Mouse (Mus musculus) kidney, adult 2 months (tissue): Measurements from ENCODE around the gene Nlk. TPM values are rescaled to one million over a fixed set of nuclear protein-coding genes. Genes with fewer than 3 reads are reported as not detected.

Experiments
- DNase-seq: peaks from one replicate; pipeline ENCODE4 v3.0.0; 2021
- H3K27ac ChIP-seq: fragments of 200-500 bp; 2 replicates; pipeline ENCODE4 v1.5.1; 2012; ENCODE audit warnings: low read depth, low read length, control low read depth, inconsistent platforms; ENCODE audit not compliant: insufficient read depth
- H3K27me3 ChIP-seq: fragments of 200-500 bp; replicated peaks from 2 replicates; pipeline ENCODE4 v1.6.1; 2012; ENCODE audit warnings: mild to moderate bottlenecking, moderate library complexity, low read length, inconsistent platforms; ENCODE audit not compliant: control insufficient read depth, insufficient read depth
- H3K36me3 ChIP-seq: fragments of 200-500 bp; 2 replicates; pipeline ENCODE4 v1.6.1; 2012; ENCODE audit warnings: mild to moderate bottlenecking, moderate library complexity, low read length, inconsistent platforms; ENCODE audit not compliant: control insufficient read depth, insufficient read depth
- H3K4me1 ChIP-seq: fragments of 200-500 bp; 2 replicates; pipeline ENCODE4 v1.6.1; 2011; ENCODE audit warnings: low read length; ENCODE audit not compliant: control insufficient read depth, insufficient read depth
- H3K4me3 ChIP-seq: fragments of 200-500 bp; 2 replicates; pipeline ENCODE4 v1.5.1; 2011; ENCODE audit warnings: mild to moderate bottlenecking, low read depth, low read length, control low read depth; ENCODE audit not compliant: insufficient read depth
- CTCF ChIP-seq: fragments of 200-500 bp; conservative IDR thresholded peaks from 2 replicates; pipeline ENCODE4 v1.5.1; 2011; ENCODE audit warnings: low read depth, mild to moderate bottlenecking, control low read depth, low read length, moderate library complexity, mixed read lengths; ENCODE audit not compliant: insufficient read depth, insufficient read length
- POLR2A ChIP-seq: fragments of 200-500 bp; IDR thresholded peaks from one replicate; pipeline ENCODE4 v1.6.1; 2011; ENCODE audit warnings: low read depth, low read length, control low read depth
- WGBS: fragments of 180-500 bp; shearing (Covaris S2); methylation state at CpG from one replicate; pipeline ENCODE4 v1.1.7; 2018; 5-methylcytosine and 5-hydroxymethylcytosine counted together
- polyA plus RNA-seq: library from polyadenylated mRNA; depleted of rRNA; stranded (reverse); fragments of >200 nt; gene quantifications from 2 replicates; pipeline ENCODE4 v1.2.3, GENCODE M21; 2012

The Nlk gene
- polyA plus RNA-seq, 1 experiment = 11.7 TPM

GRCm38 (mm10) chr11:78621926-78622325, 75.2 kb downstream of the Nlk start:
- Histone ChIP-seq H3K36me3 (no peaks in the 10 kb centered on the region), H3K4me3 (no peak overlapping the region), H3K27me3 (no peaks in the 10 kb centered on the region), H3K4me1 (no peaks in the 10 kb centered on the region), H3K27ac (no peak overlapping the region)
- TF ChIP-seq CTCF (no peak), POLR2A (no peak)
- no peak for DNase-seq

GRCm38 (mm10) chr11:78620179-78620578, 77.0 kb downstream of the Nlk start:
- DNase-seq = no peak
- TF ChIP-seq POLR2A (no peak), CTCF (no peak)
- WGBS = 83% methylated on average over 3 of the region's 3 CpGs
- Histone ChIP-seq H3K27ac (no peak overlapping the region), H3K36me3 (no peaks in the 10 kb centered on the region), H3K4me1 (no peaks in the 10 kb centered on the region), H3K27me3 (no peaks in the 10 kb centered on the region), H3K4me3 (no peak overlapping the region)

DNA sequence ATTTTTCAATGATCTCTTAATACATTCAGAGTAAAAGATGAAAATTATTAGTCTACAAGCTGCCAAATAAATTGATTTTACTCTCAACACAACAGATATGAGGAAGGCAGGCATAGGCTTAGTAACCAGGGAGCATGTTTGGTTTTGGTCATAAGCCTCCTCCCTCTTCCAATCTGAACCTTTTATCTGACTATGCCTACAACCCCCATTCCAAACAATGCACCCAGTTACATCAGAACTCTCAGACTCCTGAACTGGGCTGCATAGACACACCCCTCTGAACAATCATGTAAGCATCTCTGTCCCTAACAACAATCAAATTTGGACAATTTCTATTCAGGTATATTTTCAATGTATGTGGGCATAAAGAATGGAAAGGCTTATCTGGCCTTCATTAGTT, 85.9 kb downstream of the Nlk start:
- no peak for TF ChIP-seq CTCF
- TF ChIP-seq POLR2A = no peak
- Histone ChIP-seq H3K4me3 (no peak overlapping the region), H3K27ac (no peak overlapping the region), H3K36me3 (no peaks in the 10 kb centered on the region), H3K27me3 (no peaks in the 10 kb centered on the region), H3K4me1 (no peaks in the 10 kb centered on the region)
- DNase-seq = no peak

DNA sequence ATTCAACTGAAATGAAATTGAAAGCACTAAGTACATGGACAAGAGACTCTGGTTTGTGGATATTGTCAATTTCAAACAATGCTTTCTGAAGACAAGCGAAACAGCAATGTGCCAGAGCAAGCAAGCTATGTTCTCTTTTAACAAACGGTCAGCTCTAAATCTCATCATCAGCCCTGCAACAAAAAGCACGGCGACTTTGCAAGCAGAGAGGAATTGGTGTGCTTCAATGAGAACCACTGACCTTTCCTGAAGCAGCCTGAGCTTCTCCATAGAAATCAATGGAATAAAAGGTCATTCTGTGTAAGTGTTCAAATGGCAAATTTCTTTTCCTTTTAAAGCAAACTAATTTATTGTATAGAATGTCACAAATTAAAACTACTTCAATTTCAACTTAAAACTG, 87.5 kb downstream of the Nlk start:
- Histone ChIP-seq H3K36me3 (no peaks in the 10 kb centered on the region), H3K4me1 (no peaks in the 10 kb centered on the region), H3K4me3 (no peak overlapping the region), H3K27me3 (no peaks in the 10 kb centered on the region), H3K27ac (no peak overlapping the region)
- no peak for DNase-seq
- WGBS = 79% methylated on average over 4 of the region's 4 CpGs
- TF ChIP-seq POLR2A = no peak
- TF ChIP-seq CTCF = no peak

DNA sequence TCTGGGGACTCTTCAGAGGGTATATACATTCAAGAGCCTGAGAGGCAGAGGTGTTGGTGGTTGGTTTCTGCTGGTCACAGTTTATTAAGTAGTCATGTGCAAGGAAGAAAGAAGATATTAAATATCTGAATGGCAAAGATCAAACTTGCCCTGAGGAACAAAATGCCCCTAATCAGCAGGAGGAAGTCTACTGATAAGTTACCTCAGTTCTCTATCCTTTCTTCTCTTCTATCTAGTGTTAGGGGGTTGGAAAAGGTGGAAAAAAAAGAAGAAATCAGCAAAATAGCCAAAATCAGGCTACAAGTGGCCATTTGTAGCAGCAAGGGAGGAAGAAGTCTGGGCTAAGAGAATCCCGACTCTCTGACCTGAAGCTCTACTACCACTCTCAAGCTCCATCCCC, 92.3 kb downstream of the Nlk start:
- 96% methylated on average over 1 of the region's 1 CpGs for WGBS

DNA sequence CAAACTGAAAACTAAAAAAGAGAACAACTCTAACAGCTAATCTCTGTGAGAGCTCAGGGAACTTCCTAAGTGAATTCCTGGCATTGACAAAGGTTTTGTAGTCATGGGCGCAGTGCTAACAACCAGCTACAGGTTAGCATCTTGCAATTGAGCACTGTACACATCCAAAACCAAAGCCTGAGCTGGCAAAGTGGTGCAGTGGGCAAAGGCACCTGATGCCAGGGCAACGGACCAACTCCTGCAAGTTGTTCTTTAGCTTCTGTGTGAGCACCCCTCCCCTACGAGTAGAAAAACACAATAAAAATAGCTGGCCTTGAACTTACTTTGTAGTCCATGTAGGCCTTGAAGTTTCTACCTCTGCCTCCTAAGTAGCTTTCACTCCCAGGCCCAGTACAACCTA, 94.4 kb downstream of the Nlk start:
- H3K36me3 ChIP-seq = no peaks in the 10 kb centered on the region
- peaks cover 4% of the 10 kb centered on the region; the same call in 1 of the 2 replicates for H3K4me1 ChIP-seq
- H3K27ac ChIP-seq = no peak overlapping the region
- DNase-seq = no peak
- 71% methylated on average over 3 of the region's 3 CpGs for WGBS
- H3K27me3 ChIP-seq = no peaks in the 10 kb centered on the region
- H3K4me3 ChIP-seq = no peak overlapping the region
- TF ChIP-seq CTCF (no peak), POLR2A (no peak)

More for the DNA sequence above, 92.3 kb downstream of the Nlk start:
- TF ChIP-seq CTCF (no peak), POLR2A (no peak)
- no peak for DNase-seq
- no peak overlapping the region for H3K27ac ChIP-seq
- H3K36me3 ChIP-seq = no peaks in the 10 kb centered on the region
- H3K27me3 ChIP-seq = no peaks in the 10 kb centered on the region
- H3K4me3 ChIP-seq = no peak overlapping the region
- peaks cover 4% of the 10 kb centered on the region; the same call in 1 of the 2 replicates for H3K4me1 ChIP-seq

DNA sequence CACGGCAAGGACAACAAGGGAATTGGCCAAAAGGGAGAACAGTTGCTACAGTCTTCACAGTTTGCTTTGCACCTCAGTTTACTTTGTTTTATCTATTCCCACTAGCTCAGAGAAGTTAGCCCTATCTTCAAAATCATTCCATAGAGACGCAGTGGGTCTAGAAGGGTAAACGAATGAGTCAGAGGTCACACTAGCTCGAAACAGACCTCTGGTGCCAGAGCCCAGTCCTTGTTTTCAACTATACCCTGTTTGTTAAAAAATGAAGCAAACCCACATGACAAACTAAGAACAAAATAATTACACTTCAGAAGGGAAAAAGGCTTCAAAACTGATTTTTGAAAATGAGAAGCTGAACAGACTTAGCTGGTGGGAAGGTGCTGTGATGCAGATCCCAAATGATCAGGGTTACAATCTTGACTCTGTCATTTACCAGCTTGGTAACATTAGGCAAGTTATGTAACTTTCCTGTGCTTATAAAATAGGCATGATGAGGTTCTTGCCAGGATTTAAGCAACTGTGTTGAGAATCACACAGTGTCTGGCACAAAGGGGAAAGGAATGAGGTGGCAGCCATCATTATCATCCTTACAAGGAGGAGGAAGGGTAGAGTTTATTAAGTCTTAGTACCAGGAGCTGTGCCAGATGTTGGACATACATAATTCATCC, 96.1 kb downstream of the Nlk start:
- TF ChIP-seq POLR2A (no peak), CTCF (no peak)
- no peak overlapping the region for H3K4me3 ChIP-seq
- H3K27ac ChIP-seq = peak overlapping the region; percentile 56
- peaks cover 4% of the 10 kb centered on the region; the same call in 1 of the 2 replicates for H3K4me1 ChIP-seq
- H3K27me3 ChIP-seq = no peaks in the 10 kb centered on the region
- 70% methylated on average over 4 of the region's 4 CpGs for WGBS
- DNase-seq = no peak
- no peaks in the 10 kb centered on the region for H3K36me3 ChIP-seq

GRCm38 (mm10) chr11:78600496-78600895, 96.7 kb downstream of the Nlk start:
- no peak for TF ChIP-seq CTCF
- no peak for TF ChIP-seq POLR2A
- 65% methylated on average over 3 of the region's 3 CpGs for WGBS
- DNase-seq = no peak

More at GRCm38 (mm10) chr11:78600496-78600895, 96.7 kb downstream of the Nlk start:
- Histone ChIP-seq H3K27ac (peak overlapping the region; percentile 2; the same call in 1 of the 2 replicates), H3K27me3 (no peaks in the 10 kb centered on the region), H3K4me3 (no peak overlapping the region), H3K36me3 (no peaks in the 10 kb centered on the region), H3K4me1 (peaks cover 4% of the 10 kb centered on the region; the same call in 1 of the 2 replicates)
